Mouse (Mus musculus): ENCODE results near the gene Gm2237.
"Not testable (repeated sequence)": the region's sequence is repeated elsewhere in the genome, so short reads cannot be mapped to it uniquely, and the experiment has no call there.

Gene Gm2237

GRCm38 (mm10) chr14:19584804-19585667, at the start of gene Gm2237:
Gm2237 (minus strand) TSS chr14:19585135.
- DNase-seq (ENCODE audit: low read depth, low spot score): not testable (repeated sequence)

GRCm38 (mm10) chr14:19602481-19602880, 17.5 kb upstream of the Gm2237 start, which contains the start of gene Gm5458:
Gm5458 (minus strand) TSS chr14:19602581.
- not testable (repeated sequence) for DNase-seq (ENCODE audit: low read depth, low spot score)

GRCm38 (mm10) chr14:19549863-19550262, 35.1 kb downstream of the Gm2237 start, which contains the start of gene Gm2244:
Gm2244 (minus strand) TSS chr14:19549963.
- DNase-seq (ENCODE audit: low read depth, low spot score): not testable (repeated sequence)

Data from telencephalon, adult 2 months (tissue).